Mouse (Mus musculus) MEL (cell line): ENCODE data around the gene Ebna1bp2. TPM values are rescaled to one million over a fixed set of nuclear protein-coding genes. Genes with fewer than 3 reads are reported as not detected.

Experiments used
- DNase-seq: peaks from one replicate; pipeline ENCODE4 v3.0.0; 2011; ENCODE audit warnings: low read depth, low spot score
- H3K27ac ChIP-seq: 2 replicates; pipeline ENCODE4 v1.5.1; 2012; ENCODE audit warnings: low read depth, mild to moderate bottlenecking, control low read depth, low read length, moderate library complexity; ENCODE audit not compliant: control insufficient read depth
- H3K27me3 ChIP-seq, 2 experiments: fragments of 150-350 bp in 1 of 2; sonication (generic) in 1 of 2; 2 replicates each; pipeline ENCODE4 v1.6.1; 2012; ENCODE audit warnings: low read length in 2 of 2, mild to moderate bottlenecking in 2 of 2, improper control_type of control experiment in 1 of 2, moderate library complexity in 1 of 2; ENCODE audit not compliant: insufficient read depth in 2 of 2, control insufficient read depth in 1 of 2
- H3K36me3 ChIP-seq, 2 experiments: 2 replicates each; pipeline ENCODE4 v1.6.1; 2012 to 2014; ENCODE audit warnings: low read length in 2 of 2, improper control_type of control experiment in 1 of 2, inconsistent platforms in 1 of 2, mild to moderate bottlenecking in 1 of 2; ENCODE audit not compliant: insufficient read depth in 2 of 2, control insufficient read depth in 1 of 2
- H3K4me1 ChIP-seq, 2 experiments: fragments of 150-350 bp in 1 of 2; sonication (generic) in 1 of 2; 2 replicates each; pipeline ENCODE4 v1.6.1; 2012; ENCODE audit warnings: low read length in 2 of 2, improper control_type of control experiment in 1 of 2, mild to moderate bottlenecking in 1 of 2; ENCODE audit not compliant: insufficient read depth in 2 of 2, control insufficient read depth in 1 of 2
- H3K4me3 ChIP-seq, 2 experiments: fragments of 150-350 bp in 1 of 2; sonication (generic) in 1 of 2; 2 replicates each; pipeline ENCODE4 v1.5.1; 2012; ENCODE audit warnings: low read depth in 2 of 2, low read length in 2 of 2, mild to moderate bottlenecking in 2 of 2, moderate library complexity in 2 of 2, control low read depth in 1 of 2, improper control_type of control experiment in 1 of 2; ENCODE audit not compliant: control insufficient read depth in 1 of 2, insufficient read depth in 1 of 2
- H3K79me2 ChIP-seq: 2 replicates; pipeline ENCODE4 v1.6.1; 2012; ENCODE audit warnings: mild to moderate bottlenecking, low read length, moderate library complexity; ENCODE audit not compliant: control insufficient read depth, poor library complexity, insufficient read depth
- H3K9ac ChIP-seq: 2 replicates; pipeline ENCODE4 v1.6.1; 2012; ENCODE audit warnings: low read depth, mild to moderate bottlenecking, control low read depth, low read length, moderate library complexity; ENCODE audit not compliant: control insufficient read depth, poor library complexity, severe bottlenecking
- H3K9me3 ChIP-seq: fragments of 150-350 bp; sonication (generic); replicated peaks from 2 replicates; pipeline ENCODE4 v1.6.1; 2012; ENCODE audit warnings: mild to moderate bottlenecking, low read length, improper control_type of control experiment, moderate library complexity; ENCODE audit not compliant: insufficient read depth
- CHD1 ChIP-seq: IDR thresholded peaks from 2 replicates; pipeline ENCODE4 v1.6.1; 2012; ENCODE audit warnings: low read depth, mild to moderate bottlenecking, inconsistent platforms, low read length, improper control_type of control experiment
- E2F4 ChIP-seq: IDR thresholded peaks from 2 replicates; pipeline ENCODE4 v1.6.1; 2011; ENCODE audit warnings: low read depth, low read length, improper control_type of control experiment, borderline replicate concordance
- ELF1 ChIP-seq: IDR thresholded peaks from 2 replicates; pipeline ENCODE4 v1.6.1; 2014; ENCODE audit warnings: low read depth, mild to moderate bottlenecking, inconsistent platforms, low read length, improper control_type of control experiment, moderate library complexity
- EP300 ChIP-seq, 2 experiments: IDR thresholded peaks; 2 replicates each; pipeline ENCODE4 v1.6.1; 2011; ENCODE audit warnings: improper control_type of control experiment in 2 of 2, low read length in 2 of 2, low read depth in 1 of 2, mild to moderate bottlenecking in 1 of 2
- ETS1 ChIP-seq: IDR thresholded peaks from 2 replicates; pipeline ENCODE4 v1.6.1; 2012; ENCODE audit warnings: low read depth, mild to moderate bottlenecking, inconsistent platforms, low read length, improper control_type of control experiment, moderate library complexity
- GABPA ChIP-seq: IDR thresholded peaks from 2 replicates; pipeline ENCODE4 v1.6.1; 2012; ENCODE audit warnings: low read depth, mild to moderate bottlenecking, inconsistent platforms, low read length, improper control_type of control experiment, moderate library complexity
- GATA1 ChIP-seq: IDR thresholded peaks from 2 replicates; pipeline ENCODE4 v1.6.1; 2011; ENCODE audit warnings: low read depth, low read length, improper control_type of control experiment
- KAT2A ChIP-seq: conservative IDR thresholded peaks from 2 replicates; pipeline ENCODE4 v1.6.1; 2012; ENCODE audit warnings: low read depth, low read length, improper control_type of control experiment, inconsistent platforms
- MAFK ChIP-seq: IDR thresholded peaks from 2 replicates; pipeline ENCODE4 v1.6.1; 2011; ENCODE audit warnings: low read depth, mild to moderate bottlenecking, low read length, improper control_type of control experiment, borderline replicate concordance
- MAX ChIP-seq: IDR thresholded peaks from 2 replicates; pipeline ENCODE4 v1.6.1; 2011; ENCODE audit warnings: low read length, improper control_type of control experiment
- MEF2A ChIP-seq: IDR thresholded peaks from 2 replicates; pipeline ENCODE4 v1.6.1; 2014; ENCODE audit warnings: low read depth, mild to moderate bottlenecking, inconsistent platforms, low read length, improper control_type of control experiment; ENCODE audit not compliant: poor library complexity, insufficient replicate concordance, severe bottlenecking; ENCODE audit errors: extremely low read depth
- MXI1 ChIP-seq: IDR thresholded peaks from 2 replicates; pipeline ENCODE4 v1.6.1; 2011; ENCODE audit warnings: mild to moderate bottlenecking, low read depth, low read length, improper control_type of control experiment
- MYB ChIP-seq: IDR thresholded peaks from 2 replicates; pipeline ENCODE4 v1.6.1; 2011; ENCODE audit warnings: mild to moderate bottlenecking, low read depth, low read length, improper control_type of control experiment
- MYC ChIP-seq: IDR thresholded peaks from 2 replicates; pipeline ENCODE4 v1.6.1; 2011; ENCODE audit warnings: low read depth, mild to moderate bottlenecking, low read length, improper control_type of control experiment, moderate library complexity
- POLR2A ChIP-seq, 2 experiments: IDR thresholded peaks; 2 replicates each; pipeline ENCODE4 v1.6.1; 2011 to 2012; ENCODE audit warnings: low read length in 2 of 2, mild to moderate bottlenecking in 2 of 2, control low read depth in 1 of 2, improper control_type of control experiment in 1 of 2, low read depth in 1 of 2, moderate library complexity in 1 of 2; ENCODE audit not compliant: control insufficient read depth in 1 of 2, insufficient read depth in 1 of 2, poor library complexity in 1 of 2
- POLR2AphosphoS2 ChIP-seq: IDR thresholded peaks from 2 replicates; pipeline ENCODE4 v1.6.1; 2011; ENCODE audit warnings: low read length, improper control_type of control experiment
- RCOR1 ChIP-seq: IDR thresholded peaks from 2 replicates; pipeline ENCODE4 v1.6.1; 2012; ENCODE audit warnings: low read depth, mild to moderate bottlenecking, inconsistent platforms, low read length, improper control_type of control experiment
- SIN3A ChIP-seq: IDR thresholded peaks from 2 replicates; pipeline ENCODE4 v1.6.1; 2012; ENCODE audit warnings: low read length, improper control_type of control experiment, inconsistent platforms
- SMC3 ChIP-seq: IDR thresholded peaks from 2 replicates; pipeline ENCODE4 v1.6.1; 2011; ENCODE audit warnings: low read depth, low read length, improper control_type of control experiment
- TAL1 ChIP-seq: IDR thresholded peaks from 2 replicates; pipeline ENCODE4 v1.6.1; 2012; ENCODE audit warnings: mild to moderate bottlenecking, inconsistent platforms, low read length, moderate library complexity, mixed read lengths
- TBP ChIP-seq: IDR thresholded peaks from 2 replicates; pipeline ENCODE4 v1.8.0; 2011; ENCODE audit warnings: low read depth, low read length, improper control_type of control experiment
- TCF12 ChIP-seq: IDR thresholded peaks from 2 replicates; pipeline ENCODE4 v1.6.1; 2014; ENCODE audit warnings: low read depth, mild to moderate bottlenecking, inconsistent platforms, low read length, improper control_type of control experiment, moderate library complexity
- UBTF ChIP-seq: IDR thresholded peaks from 2 replicates; pipeline ENCODE4 v1.6.1; 2012; ENCODE audit warnings: low read depth, mild to moderate bottlenecking, inconsistent platforms, low read length, improper control_type of control experiment, moderate library complexity, borderline replicate concordance; ENCODE audit not compliant: insufficient read depth
- ZKSCAN1 ChIP-seq: IDR thresholded peaks from 2 replicates; pipeline ENCODE4 v1.6.1; 2012; ENCODE audit warnings: low read depth, mild to moderate bottlenecking, inconsistent platforms, low read length, improper control_type of control experiment, moderate library complexity
- ZMIZ1 ChIP-seq: IDR thresholded peaks from 2 replicates; pipeline ENCODE4 v1.6.1; 2012; ENCODE audit warnings: low read depth, mild to moderate bottlenecking, inconsistent platforms, low read length, improper control_type of control experiment, moderate library complexity
- polyA plus RNA-seq, 2 experiments: library from polyadenylated mRNA; stranded (reverse) in 1 of 2; unstranded in 1 of 2; fragments of >175 nt in 1 of 2; fragments of >200 nt in 1 of 2; gene quantifications; 2 replicates each; pipeline versions ENCODE4 v1.2.1 to v1.2.4; 2012; ENCODE audit warnings: low replicate concordance in 2 of 2, low read depth in 1 of 2; ENCODE audit not compliant: insufficient read length in 2 of 2, insufficient read depth in 1 of 2, missing spikeins in 1 of 2
- total RNA-seq: library from RNA; depleted of rRNA; stranded (reverse); fragments of 300-350 nt; gene quantifications from 2 replicates; pipeline ENCODE4 v1.2.3, GENCODE M21; 2012

Ebna1bp2 gene
- total and polyA plus RNA-seq, 3 experiments = 357 to 378 TPM; not detected in 1

DNA sequence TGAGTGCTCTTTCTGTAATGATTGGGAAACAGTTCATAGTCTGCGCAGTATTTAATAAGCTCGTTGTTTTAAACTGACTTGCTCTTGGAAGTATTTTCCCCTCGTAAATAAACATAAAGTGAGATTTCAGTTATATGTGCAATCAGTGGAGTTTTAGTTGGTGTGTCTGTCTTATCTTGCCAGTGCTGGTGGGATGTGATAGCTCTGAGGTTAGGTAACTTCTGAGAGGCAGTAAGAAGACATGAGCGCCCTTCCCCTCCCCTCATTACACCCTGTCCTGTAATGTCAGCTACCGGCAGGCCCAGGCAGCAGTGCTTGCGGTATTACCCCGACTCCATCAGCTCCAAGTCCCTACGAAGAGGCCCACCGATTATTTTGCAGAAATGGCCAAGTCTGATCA is 1.2 kb downstream of the Ebna1bp2 start:
- H3K9ac ChIP-seq = peak overlapping the region; percentile 90
- DNase-seq = peak; percentile 76

DNA sequence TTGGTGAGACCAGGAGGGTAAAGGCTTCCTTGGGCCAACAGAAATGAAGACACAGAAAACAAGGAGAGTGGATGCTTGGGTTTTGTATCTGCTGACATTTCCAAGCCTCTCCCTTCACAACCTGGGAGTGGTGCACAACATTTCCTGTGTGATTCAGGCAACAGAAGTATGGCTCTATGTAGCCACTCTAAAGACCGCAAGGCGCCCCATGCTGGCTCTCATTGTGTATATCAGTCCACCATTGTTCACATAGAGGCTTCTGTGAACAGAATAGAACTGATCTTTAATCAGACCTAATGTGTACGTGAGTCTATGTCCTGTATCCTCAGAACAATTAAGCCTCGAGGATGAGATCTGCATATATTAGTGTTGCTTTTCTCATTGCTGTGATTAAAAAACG is 9.7 kb downstream of the Ebna1bp2 start:
- Histone ChIP-seq H3K9ac (no peak overlapping the region), H3K4me3 (no peak overlapping the region), H3K36me3 (peaks cover 0 to 6% of the 10 kb centered on the region in 2 experiments; a peak in 2 of 4 replicates), H3K4me1 (no peaks in the 10 kb centered on the region), H3K79me2 (no peaks in the 10 kb centered on the region)
- DNase-seq = no peak
- TF ChIP-seq E2F4 (no peak), TAL1 (no peak), ZMIZ1 (no peak), SMC3 (no peak), ELF1 (no peak), MEF2A (no peak), MYC (no peak), CHD1 (no peak), GABPA (no peak), RCOR1 (no peak), TBP (no peak), MYB (no peak), TCF12 (no peak), POLR2A (IDR thresholded peaks at IDR 0.05; ENCODE audit: control insufficient read depth in 1 of 2, insufficient read depth in 1 of 2, low read depth in 1 of 2, low read length in 2 of 2, poor library complexity in 1 of 2) (no peak), KAT2A (no peak)
- TF ChIP-seq, all 39 proteins: peak for 0
- Histone ChIP-seq H3K9me3 (no peaks in the 10 kb centered on the region), H3K27ac (no peak overlapping the region), H3K27me3 (no peaks in the 10 kb centered on the region)

More for the DNA sequence above, 1.2 kb downstream of the Ebna1bp2 start:
- no peaks in the 10 kb centered on the region; a peak in 1 of 4 replicates for H3K27me3 ChIP-seq
- peaks cover 0 to 5% of the 10 kb centered on the region in 2 experiments; a peak in 2 of 4 replicates for H3K4me1 ChIP-seq
- H3K36me3 ChIP-seq = peaks cover 7 to 8% of the 10 kb centered on the region in 2 experiments
- H3K9me3 ChIP-seq = no peaks in the 10 kb centered on the region
- TF ChIP-seq UBTF (no peak), GABPA (no peak), MYB (peak; percentile 59), ZKSCAN1 (no peak), RCOR1 (peak; percentile 99), EP300 (IDR thresholded peaks at IDR 0.05; ENCODE audit: low read depth in 1 of 2, low read length in 2 of 2) (peak; percentile 66 to 90), ETS1 (peak; percentile 57; the same call in 1 of the 2 replicates), TCF12 (peak; percentile 90), MXI1 (no peak; the same call in 1 of the 2 replicates), TAL1 (peak; percentile 73), SIN3A (peak; percentile 77; the same call in 1 of the 2 replicates), MAX (0 out of 2 replicates have a peak, but pooled peaks have one; percentile 23), MYC (peak; percentile 59; the same call in 1 of the 2 replicates), MAFK (peak; percentile 17; the same call in 1 of the 2 replicates), POLR2AphosphoS2 (no peak), GATA1 (peak; percentile 90)
- TF ChIP-seq, all 39 proteins: peak for 11
- H3K27ac ChIP-seq = peak overlapping the region; percentile 58
- H3K79me2 ChIP-seq = peaks cover 19% of the 10 kb centered on the region
- peak overlapping the region; percentile 89 to 91 for H3K4me3 ChIP-seq
